Mouse (Mus musculus): ENCODE data around the gene Rab5c. TPM values are rescaled to one million over a fixed set of nuclear protein-coding genes. Genes with fewer than 3 reads are reported as not detected.

The Rab5c gene
- total and polyA plus RNA-seq, 3 experiments, result 121 to 156 (median 150) TPM

GRCm38 (mm10) chr11:100745085-100745484 lies 7.1 kb upstream of the Rab5c start:
- no peaks in the 10 kb centered on the region for H3K79me2 ChIP-seq (replicated peaks; ENCODE audit: control insufficient read depth, extremely low read depth, insufficient read depth, poor library complexity, severe bottlenecking)
- in situ Hi-C loops (cut with MboI; ENCODE audit: low pct_ligation_motif_present, low pct_unique_long_range_greater_than_20kb, low sequenced_read_pairs), result no loop called here
- no peaks in the 10 kb centered on the region for H3K27me3 ChIP-seq (replicated peaks)
- H3K27ac ChIP-seq (ENCODE audit: insufficient read depth, low read depth), result no peak overlapping the region
- dilution Hi-C loops (cut with MboI; ENCODE audit: extremely low pct_ligation_motif_present, extremely low pct_unique_long_range_greater_than_20kb, low sequenced_read_pairs), result no loop called here
- H3K4me2 ChIP-seq (ENCODE audit: insufficient read depth, low read depth, poor library complexity, severe bottlenecking), result no peak overlapping the region
- 0 out of 2 replicates have a peak, but pooled peaks have one; percentile 3 for TF ChIP-seq ZC3H11A (IDR thresholded peaks at IDR 0.05; ENCODE audit: low read depth, low read length)
- TF ChIP-seq PAX5 (IDR thresholded peaks at IDR 0.05; ENCODE audit: low read length), result no peak
- peak; percentile 91 for TF ChIP-seq SMC3 (IDR thresholded peaks at IDR 0.05; ENCODE audit: low read depth, low read length)
- peak; percentile 76 for TF ChIP-seq RAD21 (IDR thresholded peaks at IDR 0.05; ENCODE audit: low read depth, low read length)
- no peak for TF ChIP-seq EP300 (IDR thresholded peaks at IDR 0.05; ENCODE audit: low read length)
- peak; percentile 73 to 89 for TF ChIP-seq CTCF (conservative IDR thresholded peaks at IDR 0.05 in 1 of 2, IDR thresholded peaks at IDR 0.05 in 1 of 2; ENCODE audit: low read depth in 2 of 2, low read length in 2 of 2)
- TF ChIP-seq MXI1 (IDR thresholded peaks at IDR 0.05; ENCODE audit: low read depth, low read length), result no peak
- peak; percentile 22; the same call in 1 of the 2 replicates for TF ChIP-seq CHD2 (IDR thresholded peaks at IDR 0.05; ENCODE audit: low read length)
- peak; percentile 80 for DNase-seq (ENCODE audit: extremely low read depth)
- H3K4me3 ChIP-seq (replicated peaks in 1 of 3; ENCODE audit: low read depth in 2 of 3, low read length in 2 of 3, poor library complexity in 1 of 3), result no peak overlapping the region
- H3K9me3 ChIP-seq (replicated peaks; ENCODE audit: low read length), result no peaks in the 10 kb centered on the region
- peaks cover 14 to 85% of the 10 kb centered on the region in 2 experiments for H3K36me3 ChIP-seq (replicated peaks in 1 of 2; ENCODE audit: control insufficient read depth in 1 of 2, insufficient read depth in 1 of 2, low read length in 1 of 2)
- no peak overlapping the region for H3K9ac ChIP-seq (ENCODE audit: insufficient read depth, low read depth)
- 0 out of 4 replicates have a peak, but pooled peaks cover 0 to 3% of the 10 kb centered on the region in 2 experiments for H3K4me1 ChIP-seq (ENCODE audit: control insufficient read depth in 1 of 2, insufficient read depth in 2 of 2)

GRCm38 (mm10) chr11:100741348-100741747 lies 3.3 kb upstream of the Rab5c start:
- Histone ChIP-seq H3K79me2 (replicated peaks; ENCODE audit: control insufficient read depth, extremely low read depth, insufficient read depth, poor library complexity, severe bottlenecking) (peaks cover 16% of the 10 kb centered on the region), H3K4me3 (replicated peaks in 1 of 3; ENCODE audit: low read depth in 2 of 3, low read length in 2 of 3, poor library complexity in 1 of 3) (no peak overlapping the region), H3K27ac (ENCODE audit: insufficient read depth, low read depth) (no peak overlapping the region), H3K9ac (ENCODE audit: insufficient read depth, low read depth) (no peak overlapping the region), H3K4me2 (ENCODE audit: insufficient read depth, low read depth, poor library complexity, severe bottlenecking) (no peak overlapping the region), H3K27me3 (replicated peaks) (no peaks in the 10 kb centered on the region), H3K9me3 (replicated peaks; ENCODE audit: low read length) (no peaks in the 10 kb centered on the region), H3K4me1 (ENCODE audit: control insufficient read depth in 1 of 2, insufficient read depth in 2 of 2) (peaks cover 3 to 17% of the 10 kb centered on the region in 2 experiments; a peak in 3 of 4 replicates), H3K36me3 (replicated peaks in 1 of 2; ENCODE audit: control insufficient read depth in 1 of 2, insufficient read depth in 1 of 2, low read length in 1 of 2) (peaks cover 6 to 52% of the 10 kb centered on the region in 2 experiments)
- in situ Hi-C loops (cut with MboI; ENCODE audit: low pct_ligation_motif_present, low pct_unique_long_range_greater_than_20kb, low sequenced_read_pairs) (no loop called here), dilution Hi-C loops (cut with MboI; ENCODE audit: extremely low pct_ligation_motif_present, extremely low pct_unique_long_range_greater_than_20kb, low sequenced_read_pairs) (no loop called here)
- DNase-seq (ENCODE audit: extremely low read depth), result no peak
- TF ChIP-seq CTCF (conservative IDR thresholded peaks at IDR 0.05 in 1 of 2, IDR thresholded peaks at IDR 0.05 in 1 of 2; ENCODE audit: low read depth in 2 of 2, low read length in 2 of 2) (no peak), SMC3 (IDR thresholded peaks at IDR 0.05; ENCODE audit: low read depth, low read length) (no peak), MAX (IDR thresholded peaks at IDR 0.05; ENCODE audit: low read length) (no peak), TCF12 (IDR thresholded peaks at IDR 0.05; ENCODE audit: low read depth, low read length) (no peak), CHD2 (IDR thresholded peaks at IDR 0.05; ENCODE audit: low read length) (no peak), ELF1 (IDR thresholded peaks at IDR 0.05; ENCODE audit: low read depth, low read length) (no peak), KAT2A (IDR thresholded peaks at IDR 0.05; ENCODE audit: insufficient replicate concordance, low read length) (no peak), NELFE (IDR thresholded peaks at IDR 0.05; ENCODE audit: low read depth, low read length) (no peak), TBP (conservative IDR thresholded peaks at IDR 0.05; ENCODE audit: low read depth, low read length) (no peak), ZKSCAN1 (IDR thresholded peaks at IDR 0.05; ENCODE audit: borderline replicate concordance, low read depth, low read length) (no peak), CHD1 (IDR thresholded peaks at IDR 0.05; ENCODE audit: low read depth, low read length) (no peak), POLR2AphosphoS2 (IDR thresholded peaks at IDR 0.05; ENCODE audit: low read depth, low read length) (no peak), ETS1 (conservative IDR thresholded peaks at IDR 0.05; ENCODE audit: low read depth, low read length) (no peak), SIN3A (IDR thresholded peaks at IDR 0.05; ENCODE audit: low read length) (no peak), NRF1 (IDR thresholded peaks at IDR 0.05; ENCODE audit: low read depth, low read length) (no peak), MYC (IDR thresholded peaks at IDR 0.05; ENCODE audit: low read depth, low read length) (no peak), RAD21 (IDR thresholded peaks at IDR 0.05; ENCODE audit: low read depth, low read length) (no peak)
